In the genomic region with DNA sequence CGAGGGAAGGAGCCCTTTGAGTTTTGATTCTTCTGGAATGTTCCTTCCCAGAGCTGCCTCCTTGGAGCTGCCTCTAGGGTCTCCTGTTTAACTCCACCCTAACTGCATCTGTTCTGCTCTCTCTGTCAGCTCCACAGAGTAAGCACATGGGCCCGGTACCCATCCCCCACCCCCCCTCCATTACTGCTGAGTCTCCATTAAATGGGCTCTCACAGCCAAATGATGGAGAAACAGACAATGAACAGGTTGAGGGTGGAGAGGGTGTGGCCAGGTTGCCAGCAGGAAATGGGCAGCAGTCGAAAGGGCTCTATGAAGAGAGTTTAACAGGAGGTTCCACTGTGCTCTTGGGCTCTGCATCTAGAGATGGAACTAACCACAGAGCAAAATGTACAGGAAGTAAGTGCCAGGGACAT, we compare ENCODE assay signal across 11 mouse cellular contexts. TPM values are rescaled to one million over a fixed set of nuclear protein-coding genes. Genes with fewer than 3 reads are reported as not detected.
A peak's percentile ranks its signal among the peaks of the same experiment; 100 is the strongest.
DNase-seq lines count a peak whose midpoint lies in the region; ATAC-seq lines count a peak whose summit lies in the region.
"Had no signal": no experiment of that assay in that cellular context is flagged by ENCODE, and none has a peak within 500 bp of the region (broad histone marks: within the 10 kb centered on the region; RNA-seq: fewer than 3 reads in every experiment).

No protein-coding gene starts in this region.

- H3K4me1 ChIP-seq in liver, embryonic 12.5 days = peaks cover 55% of the 10 kb centered on the region

- no peak for ATAC-seq in liver, embryonic 12.5 days
- peak; percentile 74 for ATAC-seq in inflammation-experienced regulatory T-cells, adult 6 months

- 0 out of 2 replicates have a peak, but pooled peaks cover 3% of the 10 kb centered on the region for H3K27me3 ChIP-seq in liver, embryonic 12.5 days (replicated peaks)

- DNase-seq in liver (no peak), MEL-GATA-1-ER (ENCODE audit: extremely low read depth, low read depth) (peak; percentile 25), MN1 (ENCODE audit: low spot score) (no peak)
- peak; percentile 56 for DNase-seq in thymus, postnatal 0 days (ENCODE audit: low spot score)
- no peak for DNase-seq in neural tube, embryonic 10.5 days (ENCODE audit: extremely low spot score, low spot score)
- no peak for DNase-seq in layer of hippocampus, postnatal 10 days (ENCODE audit: low spot score in 2 of 2)
- DNase-seq: gastrocnemius, postnatal 14 days; layer of hippocampus, adult 9-11 months; midbrain, embryonic 14.5 days had no signal

- H3K27ac ChIP-seq in liver, embryonic 12.5 days = peak overlapping the region; percentile 49; the same call in 1 of the 2 replicates

- WGBS in liver, embryonic 12.5 days (ENCODE audit: insufficient replicate concordance) = 28% methylated on average over 3 of the region's 3 CpGs

- no peaks in the 10 kb centered on the region for H3K9me3 ChIP-seq in liver, embryonic 12.5 days (replicated peaks)

- no peak overlapping the region for H3K4me3 ChIP-seq in liver, embryonic 12.5 days

- no peak overlapping the region for H3K9ac ChIP-seq in liver, embryonic 12.5 days

- H3K36me3 ChIP-seq in liver, embryonic 12.5 days = no peaks in the 10 kb centered on the region

- no peak overlapping the region for H3K4me2 ChIP-seq in liver, embryonic 12.5 days

RNA-seq across cellular contexts. Expression of a gene that starts 41.0 kb away (rescaled TPM):
- polyA plus RNA-seq in liver, embryonic 12.5 days (2016; fragmentation: Nextera tagmentation; extraction: Ambion mirVana) = 98.6 and 118 TPM in 2 replicates
- polyA plus RNA-seq in inflammation-experienced regulatory T-cells, adult 6 months (2017; shearing (Covaris generic)) = 10 to 100 TPM; 36.1 to 45.6 (median 43.4) TPM
- 93.6 and 106 TPM in 2 replicates for polyA plus RNA-seq in thymus, postnatal 0 days (2015; fragmentation: Nextera tagmentation; extraction: Ambion mirVana)
- total RNA-seq in layer of hippocampus, postnatal 10 days (2021) = 100 to 1,000 TPM in 1 of 2 experiments, 10 to 100 TPM in 1; 89.5 to 106 TPM

Comparison
In these comparisons a context has a peak if more than half of its experiments do, and no peak if none do; other contexts are left out.
1. DNase-seq: peak in MEL-GATA-1-ER (single experiment) and thymus, postnatal 0 days (single experiment); none in liver (single experiment), neural tube, embryonic 10.5 days (single experiment), layer of hippocampus, postnatal 10 days (0 of 2) and MN1 (single experiment).